Mouse (Mus musculus) ES-Bruce4 (cell line): ENCODE data around the gene Arfgap1.

Source experiments
- CTCF ChIP-seq: IDR thresholded peaks from one replicate; pipeline ENCODE4 v1.8.1; 2011; ENCODE audit warnings: low read depth, low read length
- POLR2A ChIP-seq: IDR thresholded peaks from one replicate; pipeline ENCODE4 v1.8.1; 2011; ENCODE audit warnings: low read length; ENCODE audit not compliant: insufficient read depth

DNA sequence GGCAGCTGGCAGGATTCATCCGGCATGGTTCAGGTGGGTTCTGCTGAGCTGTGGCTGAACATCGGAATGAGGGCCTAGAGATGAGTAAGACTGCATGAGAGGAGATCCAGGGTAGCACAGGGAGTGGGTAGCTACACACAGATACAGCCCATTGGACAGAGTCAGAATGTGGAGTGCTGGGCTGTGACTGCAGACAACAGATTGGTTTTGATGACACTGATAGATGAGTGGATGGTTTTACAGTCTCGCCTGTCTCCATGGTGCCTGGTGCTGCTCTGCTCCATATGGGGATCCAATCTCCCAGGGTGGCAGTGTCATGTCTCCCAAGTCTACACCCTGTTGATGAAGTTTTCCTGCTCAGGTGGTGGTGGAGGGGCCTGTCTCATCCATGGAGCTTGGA is 29.9 kb downstream of the Arfgap1 start:
- TF ChIP-seq POLR2A, result no peak
- no peak for TF ChIP-seq CTCF
